Comparison of ENCODE assay signal across 8 mouse cellular contexts in genomic region chr5:137779053-137779933, GRCm38 (mm10). TPM values are rescaled to one million over a fixed set of nuclear protein-coding genes. Genes with fewer than 3 reads are reported as not detected.
DNase-seq lines count a peak whose midpoint lies in the region; ATAC-seq and TF ChIP-seq lines count a peak whose summit lies in the region.

No protein-coding gene starts in this region.

- peak overlapping the region; percentile 84 for H3K4me3 ChIP-seq in embryonic fibroblast, embryonic 13.5 days (ENCODE audit: insufficient read depth, low read length)
- peak overlapping the region; percentile 80 for H3K4me3 ChIP-seq in intestine, embryonic 15.5 days (replicated peaks)
- peak overlapping the region; percentile 99 for H3K4me3 ChIP-seq in lung, embryonic 15.5 days

- no peak for TF ChIP-seq CTCF in embryonic fibroblast, embryonic 13.5 days (IDR thresholded peaks at IDR 0.05; ENCODE audit: borderline replicate concordance, insufficient read depth, low read length)

- ATAC-seq in intestine, embryonic 15.5 days = peak; percentile 54
- peak; percentile 17; the same call in 1 of the 2 replicates for ATAC-seq in lung, embryonic 15.5 days (ENCODE audit: borderline replicate concordance, extremely low read depth, low FRiP score, low TSS enrichment)

- H3K4me1 ChIP-seq in embryonic fibroblast, embryonic 13.5 days (ENCODE audit: control insufficient read depth, insufficient read depth, low read length) = peaks cover 7% of the 10 kb centered on the region
- H3K4me1 ChIP-seq in intestine, embryonic 15.5 days (replicated peaks) = peaks cover 42% of the 10 kb centered on the region
- H3K4me1 ChIP-seq in lung, embryonic 15.5 days = peaks cover 51% of the 10 kb centered on the region

- no peaks in the 10 kb centered on the region for H3K9me3 ChIP-seq in intestine, embryonic 15.5 days
- H3K9me3 ChIP-seq in lung, embryonic 15.5 days = no peaks in the 10 kb centered on the region

- H3K27me3 ChIP-seq in intestine, embryonic 15.5 days (replicated peaks) = no peaks in the 10 kb centered on the region
- H3K27me3 ChIP-seq in lung, embryonic 15.5 days = no peaks in the 10 kb centered on the region

- TF ChIP-seq POLR2A in embryonic fibroblast, embryonic 13.5 days (IDR thresholded peaks at IDR 0.05; ENCODE audit: low read depth, low read length) = no peak

- WGBS in intestine, embryonic 15.5 days = under 1% methylated on average over 81 of the region's 83 CpGs
- WGBS in lung, embryonic 15.5 days = under 1% methylated on average over 78 of the region's 83 CpGs

- H3K36me3 ChIP-seq in intestine, embryonic 15.5 days = peaks cover 21% of the 10 kb centered on the region
- H3K36me3 ChIP-seq in lung, embryonic 15.5 days = peaks cover 37% of the 10 kb centered on the region

- peak; percentile 37 for DNase-seq in kidney, adult 11 months
- DNase-seq in kidney, adult 18-20 months = no peak
- peak; percentile 24 for DNase-seq in T-cell, adult 2 months (ENCODE audit: low spot score)
- DNase-seq in retina, postnatal 1 day = peak; percentile 50
- DNase-seq in frontal cortex, postnatal 10 days (ENCODE audit: low spot score in 2 of 2) = no peak

- peak overlapping the region; percentile 94 for H3K4me2 ChIP-seq in intestine, embryonic 15.5 days (replicated peaks)
- peak overlapping the region; percentile 92 for H3K4me2 ChIP-seq in lung, embryonic 15.5 days

- 0 out of 2 replicates have a peak overlapping the region, but pooled peaks have one; percentile 6 for H3K27ac ChIP-seq in embryonic fibroblast, embryonic 13.5 days (ENCODE audit: insufficient read depth, low read length)
- peak overlapping the region; percentile 94 for H3K27ac ChIP-seq in intestine, embryonic 15.5 days
- peak overlapping the region; percentile 91 for H3K27ac ChIP-seq in lung, embryonic 15.5 days

- peak overlapping the region; percentile 86 for H3K9ac ChIP-seq in intestine, embryonic 15.5 days
- H3K9ac ChIP-seq in lung, embryonic 15.5 days = peak overlapping the region; percentile 96

RNA-seq across cellular contexts. Expression of gene Ppp1r35, which starts 0.6 kb away (rescaled TPM):
- 11.5 and 14.6 TPM in 2 replicates for polyA plus RNA-seq in embryonic fibroblast, embryonic 13.5 days (2011; ENCODE audit: insufficient read length, low read depth, missing spikeins)
- polyA plus RNA-seq in intestine, embryonic 15.5 days (2015; fragmentation: Nextera tagmentation; extraction: Ambion mirVana) = 22.3 and 22.7 TPM in 2 replicates
- polyA plus RNA-seq in lung, embryonic 15.5 days (2015; fragmentation: Nextera tagmentation; extraction: Ambion mirVana) = 33.7 and 33.9 TPM in 2 replicates

RNA-seq across cellular contexts. Expression of gene Mepce, which starts 8.2 kb away (rescaled TPM):
- 27.7 and 34.8 TPM in 2 replicates for polyA plus RNA-seq in embryonic fibroblast, embryonic 13.5 days (2011; ENCODE audit: insufficient read length, low read depth, missing spikeins)
- 8.9 and 9.2 TPM in 2 replicates for polyA plus RNA-seq in intestine, embryonic 15.5 days (2015; fragmentation: Nextera tagmentation; extraction: Ambion mirVana)
- polyA plus RNA-seq in lung, embryonic 15.5 days (2015; fragmentation: Nextera tagmentation; extraction: Ambion mirVana) = 11.5 and 12.3 TPM in 2 replicates

RNA-seq across cellular contexts. Expression of gene Zcwpw1, which starts 8.3 kb away (rescaled TPM):
- 3.5 and 7.1 TPM in 2 replicates for polyA plus RNA-seq in embryonic fibroblast, embryonic 13.5 days (2011; ENCODE audit: insufficient read length, low read depth, missing spikeins)
- 13.6 and 15.6 TPM in 2 replicates for polyA plus RNA-seq in intestine, embryonic 15.5 days (2015; fragmentation: Nextera tagmentation; extraction: Ambion mirVana)
- 23.1 and 28.2 TPM in 2 replicates for polyA plus RNA-seq in lung, embryonic 15.5 days (2015; fragmentation: Nextera tagmentation; extraction: Ambion mirVana)

RNA-seq across cellular contexts. Expression of gene Tsc22d4, which starts 33.8 kb away (rescaled TPM):
- 66.6 and 71.5 TPM in 2 replicates for polyA plus RNA-seq in embryonic fibroblast, embryonic 13.5 days (2011; ENCODE audit: insufficient read length, low read depth, missing spikeins)
- polyA plus RNA-seq in intestine, embryonic 15.5 days (2015; fragmentation: Nextera tagmentation; extraction: Ambion mirVana) = 117 and 118 TPM in 2 replicates
- 136 and 150 TPM in 2 replicates for polyA plus RNA-seq in lung, embryonic 15.5 days (2015; fragmentation: Nextera tagmentation; extraction: Ambion mirVana)

RNA-seq across cellular contexts. Expression of gene Nyap1, which starts 37.9 kb away (rescaled TPM):
- 5.7 and 7.0 TPM in 2 replicates for polyA plus RNA-seq in embryonic fibroblast, embryonic 13.5 days (2011; ENCODE audit: insufficient read length, low read depth, missing spikeins)
- polyA plus RNA-seq in intestine, embryonic 15.5 days (2015; fragmentation: Nextera tagmentation; extraction: Ambion mirVana) = 2.3 and 2.8 TPM in 2 replicates
- 1.6 and 1.8 TPM in 2 replicates for polyA plus RNA-seq in lung, embryonic 15.5 days (2015; fragmentation: Nextera tagmentation; extraction: Ambion mirVana)

Comparison
In these comparisons a context has a peak if more than half of its experiments do, and no peak if none do; other contexts are left out.
1. DNase-seq: peak in kidney, adult 11 months (single experiment), T-cell, adult 2 months (single experiment) and retina, postnatal 1 day (single experiment); none in kidney, adult 18-20 months (single experiment) and frontal cortex, postnatal 10 days (0 of 2).
2. H3K27ac ChIP-seq: peak in every context shown above with its lines; median percentile 94 in intestine, embryonic 15.5 days; 91 in lung, embryonic 15.5 days; 6 in embryonic fibroblast, embryonic 13.5 days.
3. Peak in every context shown above with its lines, with median percentiles within 50 percentile points of each other: H3K4me3 ChIP-seq.